Mouse (Mus musculus) CH12.LX (cell line): ENCODE results near the gene Sema6d.

Experiments
- BHLHE40 ChIP-seq: IDR thresholded peaks from 2 replicates; pipeline ENCODE4 v1.6.1; 2011; ENCODE audit warnings: mild to moderate bottlenecking, low read depth, low read length, improper control_type of control experiment
- CTCF ChIP-seq, 2 experiments: IDR thresholded peaks in 1 of 2; conservative IDR thresholded peaks in 1 of 2; 2 replicates each; pipeline ENCODE4 v1.5.1; 2011 to 2012; ENCODE audit warnings: low read depth in 2 of 2, low read length in 2 of 2, improper control_type of control experiment in 1 of 2, inconsistent platforms in 1 of 2, mild to moderate bottlenecking in 1 of 2, moderate library complexity in 1 of 2
- POLR2A ChIP-seq: IDR thresholded peaks from 2 replicates; pipeline ENCODE4 v1.6.1; 2011; ENCODE audit warnings: low read depth, mild to moderate bottlenecking, improper control_type of control experiment, low read length

- no peak for TF ChIP-seq CTCF (conservative IDR thresholded peaks at IDR 0.05 in 1 of 2, IDR thresholded peaks at IDR 0.05 in 1 of 2; ENCODE audit: low read depth in 2 of 2, low read length in 2 of 2)
- no peak for TF ChIP-seq BHLHE40
- no peak for TF ChIP-seq POLR2A
These were observed 147.1 kb downstream of the Sema6d start for GRCm38 (mm10) chr2:124236831-124237230.
